Mouse (Mus musculus): ENCODE data around the gene Col4a2. TPM values are rescaled to one million over a fixed set of nuclear protein-coding genes. Genes with fewer than 3 reads are reported as not detected.

Col4a2 gene
- polyA plus RNA-seq, 1 experiment from 2014 or later: 57.1 TPM

GRCm38 (mm10) chr8:11471309-11471708, 158.7 kb downstream of the Col4a2 start:
- H3K4me3 ChIP-seq (ENCODE audit: low read depth, low read length): no peak overlapping the region
- peaks cover 9% of the 10 kb centered on the region for H3K4me1 ChIP-seq (ENCODE audit: control insufficient read depth, insufficient read depth, low read length)
- H3K27ac ChIP-seq (ENCODE audit: low read length): no peak overlapping the region
- H3K9me3 ChIP-seq (ENCODE audit: control insufficient read depth, low read depth, low read length): no peaks in the 10 kb centered on the region
- no peaks in the 10 kb centered on the region for H3K36me3 ChIP-seq (ENCODE audit: control insufficient read depth, insufficient read depth, low read length)
- ATAC-seq (ENCODE audit: insufficient number of reproducible peaks, insufficient read depth, low FRiP score, low read depth): no peak
- 0 out of 2 replicates have a peak, but pooled peaks cover 1% of the 10 kb centered on the region for H3K27me3 ChIP-seq (ENCODE audit: control insufficient read depth, insufficient read depth, low read length)
- no peak overlapping the region for H3K9ac ChIP-seq (replicated peaks; ENCODE audit: low read depth, low read length)
- 48% methylated on average over 8 of the region's 8 CpGs for WGBS
- H3K4me2 ChIP-seq (replicated peaks; ENCODE audit: low read depth, low read length): no peak overlapping the region

GRCm38 (mm10) chr8:11473072-11473471, 160.5 kb downstream of the Col4a2 start:
- peaks cover 5% of the 10 kb centered on the region; the same call in 1 of the 2 replicates for H3K27me3 ChIP-seq (ENCODE audit: control insufficient read depth, insufficient read depth, low read length)

GRCm38 (mm10) chr8:11475397-11475796, 162.8 kb downstream of the Col4a2 start:
- Histone ChIP-seq H3K4me2 (replicated peaks; ENCODE audit: low read depth, low read length) (no peak overlapping the region), H3K9me3 (ENCODE audit: control insufficient read depth, low read depth, low read length) (no peaks in the 10 kb centered on the region)
- ATAC-seq (ENCODE audit: insufficient number of reproducible peaks, insufficient read depth, low FRiP score, low read depth): no peak

More at GRCm38 (mm10) chr8:11473072-11473471, 160.5 kb downstream of the Col4a2 start:
- H3K4me2 ChIP-seq (replicated peaks; ENCODE audit: low read depth, low read length): no peak overlapping the region
- no peaks in the 10 kb centered on the region for H3K9me3 ChIP-seq (ENCODE audit: control insufficient read depth, low read depth, low read length)
- no peak overlapping the region for H3K9ac ChIP-seq (replicated peaks; ENCODE audit: low read depth, low read length)
- H3K4me1 ChIP-seq (ENCODE audit: control insufficient read depth, insufficient read depth, low read length): peaks cover 18% of the 10 kb centered on the region
- no peak overlapping the region for H3K27ac ChIP-seq (ENCODE audit: low read length)
- no peak for ATAC-seq (ENCODE audit: insufficient number of reproducible peaks, insufficient read depth, low FRiP score, low read depth)
- 30% methylated on average over 4 of the region's 4 CpGs for WGBS
- H3K36me3 ChIP-seq (ENCODE audit: control insufficient read depth, insufficient read depth, low read length): no peaks in the 10 kb centered on the region
- no peak overlapping the region for H3K4me3 ChIP-seq (ENCODE audit: low read depth, low read length)

GRCm38 (mm10) chr8:11475876-11476275, 163.3 kb downstream of the Col4a2 start:
- H3K4me2 ChIP-seq (replicated peaks; ENCODE audit: low read depth, low read length): no peak overlapping the region

More at GRCm38 (mm10) chr8:11475397-11475796, 162.8 kb downstream of the Col4a2 start:
- no peak overlapping the region for H3K9ac ChIP-seq (replicated peaks; ENCODE audit: low read depth, low read length)
- H3K27me3 ChIP-seq (ENCODE audit: control insufficient read depth, insufficient read depth, low read length): peaks cover 5% of the 10 kb centered on the region; the same call in 1 of the 2 replicates
- no peak overlapping the region for H3K4me3 ChIP-seq (ENCODE audit: low read depth, low read length)
- no peak overlapping the region for H3K27ac ChIP-seq (ENCODE audit: low read length)
- 13% methylated on average over 9 of the region's 10 CpGs for WGBS
- peaks cover 18% of the 10 kb centered on the region for H3K4me1 ChIP-seq (ENCODE audit: control insufficient read depth, insufficient read depth, low read length)
- no peaks in the 10 kb centered on the region for H3K36me3 ChIP-seq (ENCODE audit: control insufficient read depth, insufficient read depth, low read length)

GRCm38 (mm10) chr8:11476338-11477177, 164.0 kb downstream of the Col4a2 start:
- Histone ChIP-seq H3K36me3 (ENCODE audit: control insufficient read depth, insufficient read depth, low read length) (no peaks in the 10 kb centered on the region), H3K4me2 (replicated peaks; ENCODE audit: low read depth, low read length) (peak overlapping the region; percentile 100), H3K9me3 (ENCODE audit: control insufficient read depth, low read depth, low read length) (no peaks in the 10 kb centered on the region), H3K4me1 (ENCODE audit: control insufficient read depth, insufficient read depth, low read length) (peaks cover 18% of the 10 kb centered on the region), H3K27ac (ENCODE audit: low read length) (peak overlapping the region; percentile 21; the same call in 1 of the 2 replicates), H3K4me3 (ENCODE audit: low read depth, low read length) (peak overlapping the region; percentile 61), H3K9ac (replicated peaks; ENCODE audit: low read depth, low read length) (no peak overlapping the region), H3K27me3 (ENCODE audit: control insufficient read depth, insufficient read depth, low read length) (peaks cover 5% of the 10 kb centered on the region; the same call in 1 of the 2 replicates)
- WGBS: 8% methylated on average over 24 of the region's 24 CpGs
- 0 out of 2 replicates have a peak, but pooled peaks have one; percentile 16 for ATAC-seq (ENCODE audit: insufficient number of reproducible peaks, insufficient read depth, low FRiP score, low read depth)

More at GRCm38 (mm10) chr8:11475876-11476275, 163.3 kb downstream of the Col4a2 start:
- Histone ChIP-seq H3K36me3 (ENCODE audit: control insufficient read depth, insufficient read depth, low read length) (no peaks in the 10 kb centered on the region), H3K27ac (ENCODE audit: low read length) (no peak overlapping the region), H3K4me1 (ENCODE audit: control insufficient read depth, insufficient read depth, low read length) (peaks cover 18% of the 10 kb centered on the region), H3K27me3 (ENCODE audit: control insufficient read depth, insufficient read depth, low read length) (peaks cover 5% of the 10 kb centered on the region; the same call in 1 of the 2 replicates), H3K9ac (replicated peaks; ENCODE audit: low read depth, low read length) (no peak overlapping the region), H3K4me3 (ENCODE audit: low read depth, low read length) (no peak overlapping the region), H3K9me3 (ENCODE audit: control insufficient read depth, low read depth, low read length) (no peaks in the 10 kb centered on the region)
- 15% methylated on average over 2 of the region's 2 CpGs for WGBS
- no peak for ATAC-seq (ENCODE audit: insufficient number of reproducible peaks, insufficient read depth, low FRiP score, low read depth)

- no peak overlapping the region; the same call in 1 of the 2 replicates for H3K27ac ChIP-seq (ENCODE audit: low read length)
- WGBS: 6% methylated on average over 9 of the region's 9 CpGs
- H3K4me2 ChIP-seq (replicated peaks; ENCODE audit: low read depth, low read length): peak overlapping the region; percentile 100
- H3K9ac ChIP-seq (replicated peaks; ENCODE audit: low read depth, low read length): no peak overlapping the region
- peaks cover 5% of the 10 kb centered on the region; the same call in 1 of the 2 replicates for H3K27me3 ChIP-seq (ENCODE audit: control insufficient read depth, insufficient read depth, low read length)
- peaks cover 18% of the 10 kb centered on the region for H3K4me1 ChIP-seq (ENCODE audit: control insufficient read depth, insufficient read depth, low read length)
- ATAC-seq (ENCODE audit: insufficient number of reproducible peaks, insufficient read depth, low FRiP score, low read depth): no peak
- H3K4me3 ChIP-seq (ENCODE audit: low read depth, low read length): peak overlapping the region; percentile 61
- H3K9me3 ChIP-seq (ENCODE audit: control insufficient read depth, low read depth, low read length): no peaks in the 10 kb centered on the region
- no peaks in the 10 kb centered on the region for H3K36me3 ChIP-seq (ENCODE audit: control insufficient read depth, insufficient read depth, low read length)
Observed at GRCm38 (mm10) chr8:11477178-11477553, 164.6 kb downstream of the Col4a2 start.

- H3K27ac ChIP-seq (ENCODE audit: low read length): no peak within 1 kb of the TSS
- H3K36me3 ChIP-seq (ENCODE audit: control insufficient read depth, insufficient read depth, low read length): no peaks in the 10 kb centered on the region
- H3K4me3 ChIP-seq (ENCODE audit: low read depth, low read length): peak within 1 kb of the TSS; percentile 61
- peak within 1 kb of the TSS; percentile 100 for H3K4me2 ChIP-seq (replicated peaks; ENCODE audit: low read depth, low read length)
- peaks cover 17% of the 10 kb centered on the region for H3K4me1 ChIP-seq (ENCODE audit: control insufficient read depth, insufficient read depth, low read length)
- no peaks in the 10 kb centered on the region for H3K9me3 ChIP-seq (ENCODE audit: control insufficient read depth, low read depth, low read length)
- ATAC-seq (ENCODE audit: insufficient number of reproducible peaks, insufficient read depth, low FRiP score, low read depth): peak; percentile 72
- under 1% methylated on average over 69 of the region's 69 CpGs for WGBS
- H3K27me3 ChIP-seq (ENCODE audit: control insufficient read depth, insufficient read depth, low read length): peaks cover 5% of the 10 kb centered on the region; the same call in 1 of the 2 replicates
- peak within 1 kb of the TSS; percentile 25; the same call in 1 of the 2 replicates for H3K9ac ChIP-seq (replicated peaks; ENCODE audit: low read depth, low read length)
Observed at GRCm38 (mm10) chr8:11477811-11478761, 165.5 kb downstream of the Col4a2 start, which contains the start of gene Rab20. Gene Rab20 (minus strand): TSS chr8:11478710.
